Mouse (Mus musculus) retina, postnatal 7 days (tissue): ENCODE data around the gene Slc4a5.
"Not testable (repeated sequence)": the region's sequence is repeated elsewhere in the genome, so short reads cannot be mapped to it uniquely, and the experiment has no call there.

Source experiments
- DNase-seq: peaks from one replicate; pipeline ENCODE4 v3.0.0-alpha.2; 2012; ENCODE audit warnings: low read depth, low spot score

The Slc4a5 gene

DNA sequence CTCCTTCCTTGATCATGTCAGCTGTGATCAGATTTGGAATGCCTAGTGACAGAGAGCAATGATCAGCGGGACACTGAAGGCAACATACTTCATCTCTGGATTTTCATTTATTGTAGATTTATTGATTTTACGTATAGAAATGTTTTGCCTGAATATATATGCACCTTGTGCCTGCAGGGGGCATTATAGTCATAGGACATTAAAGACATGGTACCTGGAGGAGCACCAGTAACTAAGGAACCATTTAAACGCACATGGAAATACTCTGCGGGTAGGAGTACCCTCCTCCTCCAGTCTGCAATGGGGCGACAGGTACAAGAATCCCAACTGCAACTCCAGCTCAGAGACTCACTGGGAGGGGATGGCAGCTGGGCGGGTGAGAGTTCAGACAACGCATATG lies 89.4 kb downstream of the Slc4a5 start:
- no peak for DNase-seq

DNA sequence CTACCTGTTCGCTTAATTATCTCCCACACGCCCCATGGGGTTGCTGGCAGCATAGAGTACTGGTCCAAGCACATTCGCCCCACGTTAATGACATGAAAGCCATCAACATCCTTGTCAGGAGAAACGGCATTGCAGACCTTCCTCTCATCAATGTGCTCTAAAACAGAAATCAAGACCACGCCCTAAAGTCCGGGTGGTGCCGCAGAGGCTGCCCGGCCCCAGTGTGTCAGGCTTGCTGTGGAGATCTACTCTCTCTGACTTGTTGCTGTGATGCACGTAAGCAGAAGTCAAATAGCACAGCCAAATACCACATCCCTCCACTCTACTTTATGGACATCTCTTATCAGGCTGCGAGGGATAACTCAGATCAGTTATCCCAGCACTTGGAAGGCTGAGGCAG lies 91.6 kb downstream of the Slc4a5 start:
- DNase-seq = no peak

- no peak for DNase-seq
Measured at GRCm38 (mm10) chr6:83312021-83312420, 92.4 kb downstream of the Slc4a5 start.

- DNase-seq = no peak
Measured at GRCm38 (mm10) chr6:83312514-83312913, 92.9 kb downstream of the Slc4a5 start.

- no peak for DNase-seq
Measured at GRCm38 (mm10) chr6:83315293-83315692, 95.7 kb downstream of the Slc4a5 start.

GRCm38 (mm10) chr6:83316022-83316421 lies 96.4 kb downstream of the Slc4a5 start:
- no peak for DNase-seq

DNA sequence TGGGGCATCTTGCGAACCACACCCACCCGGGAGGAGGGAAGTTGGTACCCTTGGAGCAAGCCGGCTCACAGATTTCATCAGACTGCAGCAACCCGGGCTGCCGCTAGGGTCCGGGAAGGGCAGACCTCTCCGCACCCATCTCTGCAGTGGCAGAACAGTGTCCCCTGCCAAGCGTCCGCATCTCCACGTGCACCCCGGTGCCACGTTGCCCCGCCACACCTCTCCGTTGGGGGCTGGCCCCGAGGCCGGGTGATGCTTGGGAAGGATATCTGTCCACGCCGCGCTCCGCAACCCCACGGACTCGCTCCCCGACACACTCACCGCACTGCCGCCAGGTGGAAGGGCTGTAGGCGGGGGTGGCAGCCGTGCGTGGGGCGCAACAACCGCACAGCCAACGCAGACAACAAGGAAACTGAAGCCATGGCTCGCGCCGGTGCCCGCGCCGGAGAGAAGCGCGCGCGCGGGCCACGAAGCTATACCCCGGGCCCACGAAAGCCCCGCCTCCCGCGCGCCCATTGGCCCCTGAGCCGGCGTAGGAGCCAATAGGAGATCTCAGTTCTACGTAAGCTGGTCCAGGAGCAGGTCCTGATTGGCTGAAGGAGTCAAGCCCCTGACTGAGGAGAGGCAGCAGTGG lies 97.6 kb downstream of the Slc4a5 start:
- DNase-seq = peak; percentile 86

DNA sequence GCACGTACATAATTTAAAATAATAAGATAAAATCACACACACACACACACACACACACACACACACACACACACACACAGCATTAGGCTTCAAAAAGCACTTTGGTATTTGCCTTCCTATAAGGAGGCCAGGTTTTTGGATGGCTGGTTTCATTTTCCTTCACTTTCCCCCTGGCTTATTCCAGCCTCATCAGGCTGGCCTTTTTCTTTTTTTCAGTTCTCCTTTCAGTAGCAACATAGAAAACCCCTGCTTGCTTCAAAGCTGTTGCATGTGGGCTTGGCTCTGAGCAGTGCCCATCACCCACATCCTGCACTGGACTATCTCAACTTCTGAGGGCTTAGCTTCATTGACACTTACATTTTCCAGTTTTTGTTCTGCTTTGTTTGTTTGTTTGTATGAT lies 102.3 kb downstream of the Slc4a5 start:
- DNase-seq = no peak

- no peak for DNase-seq
Measured at GRCm38 (mm10) chr6:83322794-83323193, 103.2 kb downstream of the Slc4a5 start.

DNA sequence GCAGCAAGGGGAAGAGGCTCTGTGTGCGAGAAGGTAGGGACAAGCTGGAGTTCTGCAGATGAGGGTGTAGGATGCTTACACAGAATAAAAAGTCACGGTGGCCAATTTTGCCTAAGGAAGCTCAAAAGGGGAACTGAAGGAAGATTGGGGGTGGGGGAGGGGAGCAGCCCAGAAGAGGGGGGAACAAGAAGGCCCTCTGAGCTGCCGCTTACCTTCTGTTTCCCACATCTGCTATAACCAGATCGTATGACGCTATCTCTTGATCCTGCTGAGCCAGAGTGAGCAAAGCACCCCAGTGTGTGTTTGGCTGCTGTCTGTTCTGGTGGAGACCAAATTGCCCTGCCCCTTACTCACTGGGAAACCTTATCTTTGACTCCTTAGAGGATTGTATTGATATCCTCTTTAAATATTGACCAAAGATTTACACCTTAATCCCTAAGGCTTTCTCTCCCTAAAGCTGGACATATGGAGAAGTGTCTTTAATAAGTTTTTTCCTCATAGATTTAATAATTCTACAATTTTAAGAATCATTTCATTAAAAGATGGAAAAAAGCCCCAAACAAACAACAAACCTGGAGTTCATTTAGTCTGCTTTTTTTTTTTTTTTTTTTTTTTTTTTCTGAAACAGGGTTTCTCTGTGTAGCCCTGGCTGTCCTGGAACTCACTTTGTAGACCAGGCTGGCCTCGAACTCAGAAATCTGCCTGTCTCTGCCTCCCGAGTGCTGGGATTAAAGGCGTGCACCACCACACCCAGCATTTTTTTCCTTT lies 104.2 kb downstream of the Slc4a5 start:
- no peak for DNase-seq

- DNase-seq = peak; percentile 89
Measured at GRCm38 (mm10) chr6:83325525-83326393, 106.1 kb downstream of the Slc4a5 start, which contains the start of the genes Mthfd2 and Mob1a. Gene Mthfd2 (minus strand): TSS chr6:83325908. Gene Mob1a (plus strand): TSS chr6:83326016.

DNA sequence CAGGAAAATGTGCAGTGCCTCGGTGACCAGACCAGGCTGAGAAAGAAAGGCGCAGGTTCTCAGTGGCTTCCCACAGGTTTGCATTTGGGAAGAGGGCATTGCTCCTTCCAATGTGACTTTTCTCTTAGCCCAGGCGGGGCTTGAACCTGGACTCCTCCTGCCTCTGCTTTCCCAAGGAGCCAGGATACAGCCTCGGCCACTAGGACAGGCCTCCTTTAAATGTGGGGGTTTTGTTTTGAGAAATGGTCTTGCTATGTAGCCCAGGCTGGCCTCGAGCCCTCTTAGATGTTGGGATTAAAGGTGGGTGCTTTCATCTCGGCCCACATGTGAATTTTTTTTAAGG lies 106.7 kb downstream of the Slc4a5 start:
- no peak for DNase-seq

DNA sequence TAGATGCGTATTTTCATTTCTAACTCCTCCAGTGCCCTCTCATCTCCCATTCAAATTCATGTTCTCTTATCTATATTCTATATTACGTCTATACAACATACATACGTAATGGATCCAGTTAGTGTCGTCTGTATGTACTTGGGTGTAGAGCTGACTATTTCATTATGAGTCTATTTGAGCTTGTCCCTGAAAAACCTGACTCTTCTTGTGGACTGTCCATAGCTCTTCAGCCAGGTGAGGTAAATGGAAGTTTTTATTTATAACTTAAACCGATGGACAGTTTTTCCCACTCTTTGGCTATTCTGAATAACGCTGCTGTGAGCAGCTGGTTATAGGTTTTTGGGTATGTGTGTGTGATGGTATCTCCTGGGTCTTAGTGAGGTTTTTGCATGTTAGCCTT lies 107.1 kb downstream of the Slc4a5 start:
- no peak for DNase-seq

- DNase-seq = no peak
Measured at GRCm38 (mm10) chr6:83327591-83328190, 108.1 kb downstream of the Slc4a5 start.

DNA sequence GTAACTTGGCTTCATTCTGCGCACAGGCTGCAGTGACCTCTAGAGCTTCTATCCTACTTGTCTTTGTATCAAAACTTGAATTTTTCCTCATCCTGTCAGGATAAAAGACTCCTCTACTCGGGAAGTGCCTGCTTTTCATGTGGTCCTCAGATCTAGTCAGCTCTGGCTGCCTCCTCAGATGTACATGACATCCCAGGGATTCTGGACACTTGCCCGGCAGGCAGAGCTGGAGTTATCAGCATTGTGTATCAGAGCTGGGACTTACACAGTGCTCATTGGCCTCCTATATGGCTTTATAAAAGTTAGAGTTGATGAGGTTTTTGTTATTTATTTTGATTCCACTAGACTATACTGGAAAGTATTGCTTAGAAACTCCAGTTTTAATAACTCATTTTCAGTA lies 121.8 kb downstream of the Slc4a5 start:
- no peak for DNase-seq

DNA sequence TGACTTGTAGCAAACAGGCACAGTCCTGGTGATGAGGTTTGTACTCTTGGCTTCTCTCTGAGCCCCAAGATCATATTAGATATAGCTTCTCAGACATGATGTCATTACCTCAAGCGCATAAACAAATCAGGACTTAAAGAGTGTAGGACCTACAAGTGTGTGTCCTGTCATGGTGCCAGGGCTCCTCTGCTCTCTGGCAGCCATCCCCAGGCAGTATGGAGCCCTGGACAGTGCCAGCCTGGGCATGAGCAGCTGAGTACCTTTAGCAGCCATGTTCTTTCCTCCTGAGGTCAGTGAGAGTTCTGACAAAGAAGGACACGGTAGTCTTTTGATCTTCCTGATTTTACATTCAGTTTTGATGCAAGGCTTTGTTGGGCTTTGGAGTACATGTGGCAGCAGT lies 123.3 kb downstream of the Slc4a5 start:
- DNase-seq = no peak

- not testable (repeated sequence) for DNase-seq
Measured at GRCm38 (mm10) chr6:83345285-83345684, 125.7 kb downstream of the Slc4a5 start.

DNA sequence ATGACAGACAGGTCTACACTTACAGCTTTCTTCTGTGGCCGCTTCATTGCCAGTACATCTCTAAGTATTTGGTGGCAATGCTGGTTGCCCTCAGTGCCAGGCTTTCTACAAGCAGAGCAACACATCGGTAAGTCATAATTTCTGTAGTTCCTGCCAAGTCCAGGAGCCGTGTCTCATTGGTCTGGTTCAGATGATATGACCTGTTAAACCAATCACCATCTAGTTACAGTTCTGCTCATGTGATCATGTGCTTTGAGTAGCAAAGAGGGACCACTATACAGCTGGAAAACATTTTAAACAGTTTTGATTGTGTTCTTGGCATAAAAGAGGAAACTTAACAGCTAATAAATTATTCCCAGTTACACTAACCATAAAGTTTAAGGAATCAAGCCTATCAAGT lies 128.3 kb downstream of the Slc4a5 start:
- no peak for DNase-seq

- DNase-seq = no peak
Measured at GRCm38 (mm10) chr6:83348873-83349272, 129.2 kb downstream of the Slc4a5 start, which contains the start of gene Bola3. Gene Bola3 (plus strand): TSS chr6:83349147.

DNA sequence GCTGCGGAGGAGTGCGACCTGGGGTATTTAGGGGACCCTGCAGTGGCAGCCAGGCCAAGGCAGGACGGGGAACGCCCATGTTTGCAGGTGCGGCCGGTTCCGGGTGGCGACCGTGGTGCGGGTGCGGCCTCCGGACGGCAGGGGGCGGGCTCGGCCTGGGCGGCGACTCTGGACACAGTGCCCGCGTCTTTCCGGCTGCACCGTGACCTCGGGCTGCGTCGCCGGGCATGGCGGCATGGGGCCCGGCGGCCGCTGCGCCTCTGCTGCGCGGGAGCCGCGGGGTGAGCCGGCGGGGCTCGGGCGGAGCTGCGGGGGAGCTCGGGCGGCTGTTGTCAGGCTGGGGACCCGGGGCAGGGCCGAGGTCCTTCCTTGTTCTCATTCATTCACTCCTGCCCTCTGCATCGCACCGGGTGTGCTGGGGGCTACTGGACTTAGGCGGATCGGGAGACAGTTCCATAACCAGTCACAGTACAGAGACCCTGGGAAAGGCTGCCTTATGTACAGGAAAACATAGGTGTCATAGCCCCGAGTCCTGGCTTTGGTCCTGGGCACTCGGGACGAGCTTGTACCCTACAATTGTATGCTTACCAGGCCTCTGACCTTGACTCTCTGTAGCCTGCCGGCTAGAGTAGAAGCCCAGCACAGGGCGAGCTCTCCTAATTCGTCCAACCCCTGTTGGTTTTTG lies 129.8 kb downstream of the Slc4a5 start:
- DNase-seq = peak; percentile 69

DNA sequence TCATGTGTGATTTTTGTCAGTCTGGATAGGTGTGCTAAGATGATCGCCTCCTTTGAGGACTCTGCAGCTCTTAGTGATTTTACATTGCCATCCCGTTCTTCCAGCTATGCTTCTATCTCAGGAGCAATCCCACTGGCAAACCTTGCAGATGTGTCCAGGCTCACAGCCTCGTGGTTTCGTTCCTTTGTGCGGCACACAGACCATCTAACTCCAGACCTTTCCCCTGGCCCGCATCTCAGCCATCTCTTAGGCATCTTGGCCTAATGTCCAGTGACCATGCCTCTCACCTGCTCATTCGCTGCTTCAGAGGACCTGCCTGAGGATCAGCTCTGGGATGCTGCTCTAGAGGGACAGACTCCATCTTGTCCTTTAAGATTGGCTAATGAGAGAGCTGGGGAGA lies 130.5 kb downstream of the Slc4a5 start:
- no peak for DNase-seq
